Mouse (Mus musculus) cerebellum, postnatal 4 days (tissue): ENCODE measurements around the gene Selenbp1.
"Not testable (repeated sequence)": the region's sequence is repeated elsewhere in the genome, so short reads cannot be mapped to it uniquely, and the experiment has no call there.

ENCODE experiments used
- DNase-seq, 2 experiments: peaks; one replicate each; pipeline ENCODE4 v3.0.0; 2022; ENCODE audit warnings: low spot score in 2 of 2, mixed read lengths in 1 of 2

Selenbp1 gene

GRCm38 (mm10) chr3:94932809-94933564, at the start of gene Selenbp1:
Selenbp1 (plus strand) TSS chr3:94933056.
- peak; percentile 45 to 72 for DNase-seq

- peak; percentile 59 to 77 for DNase-seq
Measured at GRCm38 (mm10) chr3:94886316-94887224, 46.3 kb upstream of the Selenbp1 start, which contains the start of gene Psmb4. Psmb4 (minus strand) TSS chr3:94886961.

GRCm38 (mm10) chr3:94888595-94888994, 44.3 kb upstream of the Selenbp1 start:
- no peak for DNase-seq

- DNase-seq: no peak
Measured at GRCm38 (mm10) chr3:94894076-94894475, 38.8 kb upstream of the Selenbp1 start.

GRCm38 (mm10) chr3:94902747-94903146, 30.1 kb upstream of the Selenbp1 start:
- DNase-seq: peak; percentile 42 to 50

- DNase-seq: not testable (repeated sequence)
Measured at GRCm38 (mm10) chr3:94904759-94905158, 28.1 kb upstream of the Selenbp1 start.

GRCm38 (mm10) chr3:94906482-94906881, 26.4 kb upstream of the Selenbp1 start:
- DNase-seq: no peak

GRCm38 (mm10) chr3:94911050-94911693, 21.7 kb upstream of the Selenbp1 start:
- no peak for DNase-seq

GRCm38 (mm10) chr3:94913801-94914200, 19.1 kb upstream of the Selenbp1 start:
- no peak for DNase-seq

GRCm38 (mm10) chr3:94915903-94916741, 16.7 kb upstream of the Selenbp1 start:
- DNase-seq: no peak

GRCm38 (mm10) chr3:94917816-94918361, 15.0 kb upstream of the Selenbp1 start:
- DNase-seq: no peak

GRCm38 (mm10) chr3:94918845-94919244, 14.0 kb upstream of the Selenbp1 start:
- DNase-seq: no peak

- no peak for DNase-seq
Measured at GRCm38 (mm10) chr3:94921104-94921503, 11.8 kb upstream of the Selenbp1 start.

GRCm38 (mm10) chr3:94922333-94922732, 10.5 kb upstream of the Selenbp1 start:
- DNase-seq: no peak

- DNase-seq: no peak
Measured at GRCm38 (mm10) chr3:94924688-94925087, 8.2 kb upstream of the Selenbp1 start.

- not testable (repeated sequence) for DNase-seq
Measured at GRCm38 (mm10) chr3:94926301-94926736, 6.5 kb upstream of the Selenbp1 start.

GRCm38 (mm10) chr3:94928979-94929378, 3.9 kb upstream of the Selenbp1 start:
- DNase-seq: not testable (repeated sequence)

- not testable (repeated sequence) for DNase-seq
Measured at GRCm38 (mm10) chr3:94930386-94931266, 2.2 kb upstream of the Selenbp1 start.

GRCm38 (mm10) chr3:94931427-94932082, 1.3 kb upstream of the Selenbp1 start:
- not testable (repeated sequence) for DNase-seq
